Mouse (Mus musculus): ENCODE results near the gene Plcb4. TPM values are rescaled to one million over a fixed set of nuclear protein-coding genes. Genes with fewer than 3 reads are reported as not detected.

Gene Plcb4
- polyA plus RNA-seq (2012; rRNA removed): 3.8 and 4.0 TPM in 2 replicates

DNA sequence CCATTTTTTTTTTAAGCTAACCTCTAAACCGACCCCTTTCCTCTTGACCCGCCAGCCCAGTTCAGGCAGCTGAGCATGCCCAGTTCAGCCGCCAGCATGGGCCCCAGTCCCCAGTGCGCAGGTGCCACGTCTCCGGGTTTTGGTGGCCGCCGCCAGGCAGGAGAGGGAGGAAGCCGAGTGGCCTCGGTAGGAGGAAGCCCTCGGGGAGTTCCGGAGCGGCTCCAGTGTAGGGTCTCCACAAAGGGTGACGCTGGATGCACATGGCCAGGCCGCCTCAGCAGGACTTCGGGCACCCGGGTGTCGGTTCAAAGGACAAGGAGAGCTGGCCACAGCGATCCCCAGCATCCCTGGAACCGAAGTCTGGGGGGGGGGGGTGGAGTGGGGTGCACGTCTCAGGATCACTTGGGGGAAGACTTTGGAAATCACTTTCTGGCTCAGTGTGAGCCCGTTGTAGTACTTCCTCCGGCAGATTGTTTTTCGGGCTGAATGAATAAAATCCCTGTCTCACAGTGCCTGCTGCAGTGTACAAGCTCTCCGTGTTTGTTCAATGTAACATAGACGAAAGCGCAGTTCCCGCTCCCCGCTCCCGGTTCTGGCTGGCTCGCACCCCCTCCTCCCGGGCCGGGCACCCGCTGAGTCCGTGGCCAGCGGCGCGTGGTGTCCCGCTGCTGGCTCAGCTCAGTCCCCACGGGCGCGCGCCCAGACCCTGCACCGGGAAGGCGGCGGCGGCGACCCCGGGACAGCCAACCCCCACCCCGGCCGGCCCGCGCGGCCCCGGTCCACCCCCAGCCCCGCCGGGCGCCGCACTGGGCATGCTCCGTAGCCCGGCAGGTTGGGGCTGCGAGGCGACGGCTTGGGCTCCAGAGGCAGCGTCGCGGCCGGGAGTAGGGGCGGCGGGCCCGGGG lies at the start of gene Plcb4:
Gene Plcb4 (plus strand): TSS at position 526 of the 905 bp plus-strand sequence.

GRCm38 (mm10) chr2:136051688-136052289 lies 393.0 kb downstream of the Plcb4 start, which contains the start of gene Lamp5:
Lamp5 (plus strand) TSS chr2:136052239.

